Mouse (Mus musculus): Measurements from ENCODE around the gene Glt28d2. TPM values are rescaled to one million over a fixed set of nuclear protein-coding genes. Genes with fewer than 3 reads are reported as not detected.

The Glt28d2 gene
- polyA plus RNA-seq, 1 experiment from 2014 or later, result 0.29 TPM

DNA sequence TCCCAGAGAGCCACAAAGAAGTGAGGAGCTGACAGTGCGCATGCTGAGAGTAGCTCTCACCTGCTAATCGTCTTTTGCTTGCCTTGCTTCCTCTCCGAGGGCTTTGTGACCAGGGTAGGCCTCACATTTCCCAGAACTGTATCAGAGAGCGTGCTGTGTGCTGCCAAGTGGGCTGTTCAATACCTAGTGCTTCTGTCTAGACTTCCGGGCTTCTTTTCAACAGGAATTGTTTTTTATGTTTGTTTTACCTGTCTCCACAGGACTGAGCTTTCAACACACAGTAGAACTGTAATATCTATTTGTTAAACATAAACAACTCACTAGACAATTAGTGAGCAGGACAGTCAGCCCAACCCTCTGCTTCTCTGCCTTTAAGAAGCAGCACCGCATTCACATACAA lies 42.0 kb downstream of the Glt28d2 start:
- no peak for ATAC-seq (ENCODE audit: low FRiP score)

DNA sequence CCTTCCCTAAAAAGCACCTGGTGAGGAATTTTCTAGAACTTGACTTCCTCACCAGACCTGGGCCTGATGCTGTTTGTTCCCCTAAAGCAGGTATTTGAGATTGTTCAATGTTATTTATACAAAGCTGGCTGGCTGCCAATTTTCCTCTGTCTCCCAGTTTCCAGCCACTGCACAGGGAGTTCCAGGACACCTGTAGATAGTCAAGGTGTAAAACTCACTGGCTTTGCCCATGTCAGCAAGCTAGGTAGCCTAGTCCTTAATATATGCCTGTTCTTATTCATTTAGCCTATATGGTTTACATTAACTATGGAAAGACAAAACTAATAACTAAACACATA lies 44.5 kb downstream of the Glt28d2 start:
- no peak overlapping the region for H3K4me3 ChIP-seq (replicated peaks)
- no peaks in the 10 kb centered on the region for H3K36me3 ChIP-seq
- H3K4me2 ChIP-seq, result no peak overlapping the region
- no peaks in the 10 kb centered on the region for H3K27me3 ChIP-seq (replicated peaks)
- H3K9me3 ChIP-seq (replicated peaks), result no peaks in the 10 kb centered on the region
- ATAC-seq (ENCODE audit: low FRiP score), result no peak
- no peak overlapping the region for H3K27ac ChIP-seq (replicated peaks)
- H3K4me1 ChIP-seq, result peaks cover 16% of the 10 kb centered on the region
- H3K9ac ChIP-seq (replicated peaks), result no peak overlapping the region

More for the DNA sequence above, 42.0 kb downstream of the Glt28d2 start:
- Histone ChIP-seq H3K27me3 (replicated peaks) (no peaks in the 10 kb centered on the region), H3K9ac (replicated peaks) (no peak overlapping the region), H3K27ac (replicated peaks) (no peak overlapping the region), H3K4me1 (peaks cover 16% of the 10 kb centered on the region), H3K4me2 (no peak overlapping the region), H3K36me3 (no peaks in the 10 kb centered on the region), H3K4me3 (replicated peaks) (no peak overlapping the region), H3K9me3 (replicated peaks) (no peaks in the 10 kb centered on the region)
- WGBS, result 90% methylated on average over 6 of the region's 6 CpGs

DNA sequence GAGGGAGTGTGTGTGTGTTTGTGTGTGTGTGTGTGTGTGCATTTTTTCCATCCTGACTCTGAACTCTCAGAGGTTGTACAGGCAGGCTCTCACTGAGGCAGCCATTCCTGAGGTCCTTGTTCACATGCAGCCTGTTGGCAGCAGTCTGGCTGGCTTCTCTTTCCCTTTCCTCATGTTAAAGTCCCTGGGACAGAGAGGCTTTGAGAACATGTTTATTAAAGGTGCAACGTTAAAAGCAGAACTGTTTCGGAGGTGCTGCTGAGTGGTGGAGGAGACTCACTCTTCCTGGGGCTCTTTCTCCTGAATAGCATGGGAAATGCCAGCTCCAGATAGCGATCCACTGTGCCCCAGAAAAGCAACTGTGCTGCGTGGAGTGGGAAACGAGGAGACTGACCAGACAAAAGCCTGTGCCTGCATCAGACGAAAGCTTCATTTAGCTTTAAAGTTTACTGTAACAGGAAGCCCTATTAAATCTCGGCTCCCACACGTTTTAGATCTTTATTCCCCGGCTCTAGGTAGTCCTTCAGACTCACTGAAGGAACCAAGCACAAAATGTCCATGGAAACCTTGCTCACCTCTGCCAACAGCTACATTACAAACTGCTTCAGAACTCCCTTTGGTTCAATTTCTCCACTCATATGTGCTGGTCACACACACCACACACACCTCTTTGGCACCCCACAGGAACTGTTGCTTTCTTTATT lies 45.0 kb downstream of the Glt28d2 start:
- Histone ChIP-seq H3K9me3 (replicated peaks) (no peaks in the 10 kb centered on the region), H3K27me3 (replicated peaks) (no peaks in the 10 kb centered on the region), H3K4me3 (replicated peaks) (no peak overlapping the region), H3K9ac (replicated peaks) (no peak overlapping the region), H3K36me3 (no peaks in the 10 kb centered on the region), H3K27ac (replicated peaks) (peak overlapping the region; percentile 54), H3K4me1 (peaks cover 20% of the 10 kb centered on the region), H3K4me2 (no peak overlapping the region)
- 44% methylated on average over 9 of the region's 9 CpGs for WGBS
- no peak; the same call in 1 of the 2 replicates for ATAC-seq (ENCODE audit: low FRiP score)

DNA sequence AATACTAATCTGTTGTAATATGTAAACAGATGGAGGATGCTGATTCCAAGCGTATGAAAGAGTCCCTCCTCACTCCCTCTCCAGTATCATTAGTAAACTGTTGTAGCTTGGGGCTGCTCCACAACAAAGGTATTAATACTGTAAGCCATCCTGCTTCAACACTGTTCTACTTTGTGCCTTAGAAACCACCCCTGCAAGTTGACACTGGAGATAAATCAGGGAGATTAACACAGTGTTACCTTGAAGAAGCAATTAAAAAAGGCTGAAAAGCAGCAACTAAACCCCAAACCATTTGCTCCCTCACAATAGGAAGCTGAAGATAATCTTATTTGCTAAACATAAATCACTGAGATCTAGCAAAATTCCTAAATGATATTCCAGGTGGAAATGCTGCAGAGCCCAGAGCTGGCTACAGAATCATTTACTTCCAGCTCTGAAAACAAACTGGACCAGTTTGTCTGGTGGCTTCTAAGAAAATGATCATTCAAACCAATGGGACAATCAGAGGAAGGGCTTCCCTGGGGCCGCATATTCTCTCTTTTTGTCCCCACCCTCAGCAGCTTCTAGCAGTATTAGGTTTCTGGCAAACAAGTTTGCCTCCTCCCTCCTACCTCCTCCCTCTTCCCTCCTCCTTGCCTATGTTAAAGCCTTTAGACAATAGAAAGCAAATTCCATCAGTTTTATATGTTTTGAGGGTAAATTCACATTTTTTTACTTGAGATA lies 45.7 kb downstream of the Glt28d2 start:
- H3K4me3 ChIP-seq (replicated peaks), result no peak overlapping the region
- H3K9me3 ChIP-seq (replicated peaks), result no peaks in the 10 kb centered on the region
- H3K9ac ChIP-seq (replicated peaks), result no peak overlapping the region
- WGBS, result 29% methylated on average over 2 of the region's 2 CpGs
- peak overlapping the region; percentile 54 for H3K27ac ChIP-seq (replicated peaks)
- no peak; the same call in 1 of the 2 replicates for ATAC-seq (ENCODE audit: low FRiP score)
- H3K36me3 ChIP-seq, result no peaks in the 10 kb centered on the region
- peaks cover 20% of the 10 kb centered on the region for H3K4me1 ChIP-seq
- no peaks in the 10 kb centered on the region for H3K27me3 ChIP-seq (replicated peaks)
- H3K4me2 ChIP-seq, result no peak overlapping the region

DNA sequence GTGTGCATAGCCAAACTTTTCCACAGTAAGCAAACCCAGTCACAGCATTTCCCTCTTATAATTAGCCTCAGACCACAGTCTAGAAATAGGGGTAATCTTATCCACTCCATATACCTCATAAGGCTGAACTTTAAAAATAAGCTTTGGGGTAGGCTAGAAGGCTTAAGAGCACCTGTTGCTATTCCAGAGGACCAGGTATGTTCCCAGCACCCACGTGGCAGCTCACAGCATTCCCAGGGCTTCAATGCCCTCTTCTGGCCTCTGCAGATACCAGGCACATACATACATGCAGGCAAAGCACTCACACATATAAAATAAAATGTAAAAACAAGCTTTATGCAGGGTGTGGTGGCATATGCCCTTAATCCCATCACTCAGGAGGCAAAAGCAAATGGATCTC lies 53.7 kb downstream of the Glt28d2 start:
- Histone ChIP-seq H3K27ac (replicated peaks) (no peak overlapping the region), H3K4me2 (no peak overlapping the region), H3K4me3 (replicated peaks) (no peak overlapping the region), H3K36me3 (no peaks in the 10 kb centered on the region), H3K27me3 (replicated peaks) (no peaks in the 10 kb centered on the region), H3K4me1 (peaks cover 14% of the 10 kb centered on the region), H3K9ac (replicated peaks) (no peak overlapping the region), H3K9me3 (replicated peaks) (no peaks in the 10 kb centered on the region)
- ATAC-seq (ENCODE audit: low FRiP score), result no peak
- WGBS, result 81% methylated on average over 1 of the region's 1 CpGs

GRCm38 (mm10) chr3:85832490-85833155 lies 54.7 kb downstream of the Glt28d2 start:
- Histone ChIP-seq H3K36me3 (no peaks in the 10 kb centered on the region), H3K4me1 (peaks cover 11% of the 10 kb centered on the region), H3K4me3 (replicated peaks) (no peak overlapping the region), H3K9me3 (replicated peaks) (no peaks in the 10 kb centered on the region), H3K27me3 (replicated peaks) (no peaks in the 10 kb centered on the region), H3K27ac (replicated peaks) (0 out of 2 replicates have a peak overlapping the region, but pooled peaks have one; percentile 45), H3K4me2 (peak overlapping the region; percentile 1; the same call in 1 of the 2 replicates), H3K9ac (replicated peaks) (no peak overlapping the region)
- WGBS, result 22% methylated on average over 10 of the region's 10 CpGs
- ATAC-seq (ENCODE audit: low FRiP score), result no peak

DNA sequence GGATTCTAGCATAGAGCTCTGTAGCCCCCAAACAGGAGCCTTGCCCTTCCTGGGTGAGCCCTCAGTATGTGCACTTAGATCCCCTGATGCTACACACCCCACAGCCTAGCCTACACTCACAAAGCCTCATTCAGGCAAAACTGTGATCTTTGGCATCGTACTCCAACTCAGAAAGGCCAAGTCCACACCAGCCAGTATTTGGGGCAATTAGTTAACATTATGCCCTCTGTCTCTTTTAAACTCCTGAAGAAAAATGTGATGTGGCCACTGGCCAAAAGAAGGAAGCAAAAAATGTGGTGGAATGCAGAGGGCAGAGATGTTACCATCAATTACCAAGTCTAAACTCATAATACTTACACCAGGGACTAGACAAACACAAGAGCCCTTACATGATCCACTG lies 55.5 kb downstream of the Glt28d2 start:
- no peaks in the 10 kb centered on the region for H3K27me3 ChIP-seq (replicated peaks)
- no peaks in the 10 kb centered on the region for H3K9me3 ChIP-seq (replicated peaks)
- H3K36me3 ChIP-seq, result no peaks in the 10 kb centered on the region
- no peak overlapping the region for H3K4me3 ChIP-seq (replicated peaks)
- 80% methylated on average over 1 of the region's 1 CpGs for WGBS
- no peak overlapping the region for H3K4me2 ChIP-seq
- H3K9ac ChIP-seq (replicated peaks), result no peak overlapping the region
- H3K27ac ChIP-seq (replicated peaks), result no peak overlapping the region
- H3K4me1 ChIP-seq, result peaks cover 10% of the 10 kb centered on the region; the same call in 1 of the 2 replicates
- ATAC-seq (ENCODE audit: low FRiP score), result no peak

- Histone ChIP-seq H3K36me3 (no peaks in the 10 kb centered on the region), H3K4me1 (peaks cover 10% of the 10 kb centered on the region; the same call in 1 of the 2 replicates)
- no peak for ATAC-seq (ENCODE audit: low FRiP score)
These were observed 58.3 kb downstream of the Glt28d2 start for GRCm38 (mm10) chr3:85829047-85829446.

DNA sequence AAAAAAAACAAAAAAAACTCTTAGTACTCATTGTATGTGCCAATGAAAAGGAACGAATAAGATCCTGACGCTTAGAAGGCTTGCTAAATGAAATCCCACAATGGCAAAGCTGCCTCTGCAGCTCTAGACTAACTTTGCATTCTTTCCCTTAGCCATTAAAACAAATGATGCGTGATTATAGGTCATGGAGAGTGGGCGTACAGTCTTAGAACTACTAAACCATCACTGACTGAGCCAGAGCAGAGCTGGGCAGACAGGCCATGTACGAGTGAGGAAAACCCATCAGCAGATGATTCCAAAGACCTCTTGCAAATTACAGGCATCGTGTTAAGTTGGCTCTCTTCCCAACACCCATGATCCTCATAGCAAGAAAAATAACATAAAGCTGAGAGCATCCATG lies 59.5 kb downstream of the Glt28d2 start:
- H3K36me3 ChIP-seq, result no peaks in the 10 kb centered on the region
- H3K9ac ChIP-seq (replicated peaks), result no peak overlapping the region
- no peak for ATAC-seq (ENCODE audit: low FRiP score)
- H3K9me3 ChIP-seq (replicated peaks), result no peaks in the 10 kb centered on the region
- no peaks in the 10 kb centered on the region for H3K27me3 ChIP-seq (replicated peaks)
- no peak overlapping the region for H3K4me3 ChIP-seq (replicated peaks)
- 27% methylated on average over 6 of the region's 6 CpGs for WGBS
- H3K27ac ChIP-seq (replicated peaks), result no peak overlapping the region
- no peak overlapping the region for H3K4me2 ChIP-seq
- peaks cover 8% of the 10 kb centered on the region; the same call in 1 of the 2 replicates for H3K4me1 ChIP-seq

More at GRCm38 (mm10) chr3:85829047-85829446, 58.3 kb downstream of the Glt28d2 start:
- no peak overlapping the region for H3K27ac ChIP-seq (replicated peaks)
- WGBS, result 67% methylated on average over 4 of the region's 4 CpGs
- H3K9ac ChIP-seq (replicated peaks), result no peak overlapping the region
- H3K4me3 ChIP-seq (replicated peaks), result no peak overlapping the region
- no peak overlapping the region for H3K4me2 ChIP-seq
- H3K27me3 ChIP-seq (replicated peaks), result no peaks in the 10 kb centered on the region
- no peaks in the 10 kb centered on the region for H3K9me3 ChIP-seq (replicated peaks)

- Histone ChIP-seq H3K4me2 (no peak overlapping the region), H3K27me3 (replicated peaks) (no peaks in the 10 kb centered on the region), H3K4me3 (replicated peaks) (no peak overlapping the region), H3K36me3 (no peaks in the 10 kb centered on the region), H3K9ac (replicated peaks) (no peak overlapping the region), H3K4me1 (peaks cover 3% of the 10 kb centered on the region; the same call in 1 of the 2 replicates), H3K9me3 (replicated peaks) (no peaks in the 10 kb centered on the region), H3K27ac (replicated peaks) (no peak overlapping the region)
- no peak for ATAC-seq (ENCODE audit: low FRiP score)
- 59% methylated on average over 4 of the region's 4 CpGs for WGBS
These were observed 60.0 kb downstream of the Glt28d2 start for GRCm38 (mm10) chr3:85827283-85827682.

- Histone ChIP-seq H3K4me2 (0 out of 2 replicates have a peak overlapping the region, but pooled peaks have one; percentile 13), H3K27ac (replicated peaks) (0 out of 2 replicates have a peak overlapping the region, but pooled peaks have one; percentile 20)
These were observed 66.3 kb downstream of the Glt28d2 start for GRCm38 (mm10) chr3:85820839-85821548.

More at GRCm38 (mm10) chr3:85820839-85821548, 66.3 kb downstream of the Glt28d2 start:
- no peaks in the 10 kb centered on the region for H3K4me1 ChIP-seq
- H3K4me3 ChIP-seq (replicated peaks), result no peak overlapping the region
- 50% methylated on average over 15 of the region's 15 CpGs for WGBS
- no peaks in the 10 kb centered on the region for H3K27me3 ChIP-seq (replicated peaks)
- peak; percentile 24; the same call in 1 of the 2 replicates for ATAC-seq (ENCODE audit: low FRiP score)
- H3K9ac ChIP-seq (replicated peaks), result no peak overlapping the region
- no peaks in the 10 kb centered on the region for H3K9me3 ChIP-seq (replicated peaks)
- no peaks in the 10 kb centered on the region for H3K36me3 ChIP-seq

All from neural tube, embryonic 15.5 days (tissue).